Mouse (Mus musculus) gastrocnemius, postnatal 10 days (tissue): ENCODE data around the gene Naa10. TPM values are rescaled to one million over a fixed set of nuclear protein-coding genes. Genes with fewer than 3 reads are reported as not detected.

Experiments
- DNase-seq: peaks from one replicate; pipeline ENCODE4 v3.0.0; 2021; ENCODE audit warnings: mixed read lengths
- long read RNA-seq, 2 experiments: library from polyadenylated mRNA; stranded (forward); transcript quantifications; one replicate each; pipeline ENCODE4 v2.0.0; 2021
- total RNA-seq, 2 experiments: library from RNA; stranded (reverse); gene quantifications; 2 replicates each; pipeline ENCODE4 v1.2.3; 2021

The Naa10 gene
- total RNA-seq: 10 to 100 TPM; 68.7 to 73.5 TPM
- long read RNA-seq, experiment 1, transcript Naa10-204 (8 exons, 1,031 nt): major isoform, 29 of 48 reads
- long read RNA-seq, experiment 1, transcript Naa10-201 (8 exons, 962 nt): minor isoform, 6 of 48 reads
- long read RNA-seq, experiment 1, transcript Naa10-203 (8 exons, 979 nt): minor isoform, 7 of 48 reads
- long read RNA-seq, experiment 1, partial matches to known transcripts: 1 of 48 reads
- long read RNA-seq, experiment 1, other reads (novel, unspliced or antisense): 5 of 48 reads
- long read RNA-seq, experiment 2, transcript Naa10-203 (8 exons, 979 nt): minor isoform, 6 of 54 reads
- long read RNA-seq, experiment 2, transcript Naa10-201 (8 exons, 962 nt): minor isoform, 13 of 54 reads
- long read RNA-seq, experiment 2, transcript Naa10-204 (8 exons, 1,031 nt): major isoform, 32 of 54 reads
- long read RNA-seq, experiment 2, partial matches to known transcripts: 0 of 54 reads
- long read RNA-seq, experiment 2, other reads (novel, unspliced or antisense): 2 of 54 reads

DNA sequence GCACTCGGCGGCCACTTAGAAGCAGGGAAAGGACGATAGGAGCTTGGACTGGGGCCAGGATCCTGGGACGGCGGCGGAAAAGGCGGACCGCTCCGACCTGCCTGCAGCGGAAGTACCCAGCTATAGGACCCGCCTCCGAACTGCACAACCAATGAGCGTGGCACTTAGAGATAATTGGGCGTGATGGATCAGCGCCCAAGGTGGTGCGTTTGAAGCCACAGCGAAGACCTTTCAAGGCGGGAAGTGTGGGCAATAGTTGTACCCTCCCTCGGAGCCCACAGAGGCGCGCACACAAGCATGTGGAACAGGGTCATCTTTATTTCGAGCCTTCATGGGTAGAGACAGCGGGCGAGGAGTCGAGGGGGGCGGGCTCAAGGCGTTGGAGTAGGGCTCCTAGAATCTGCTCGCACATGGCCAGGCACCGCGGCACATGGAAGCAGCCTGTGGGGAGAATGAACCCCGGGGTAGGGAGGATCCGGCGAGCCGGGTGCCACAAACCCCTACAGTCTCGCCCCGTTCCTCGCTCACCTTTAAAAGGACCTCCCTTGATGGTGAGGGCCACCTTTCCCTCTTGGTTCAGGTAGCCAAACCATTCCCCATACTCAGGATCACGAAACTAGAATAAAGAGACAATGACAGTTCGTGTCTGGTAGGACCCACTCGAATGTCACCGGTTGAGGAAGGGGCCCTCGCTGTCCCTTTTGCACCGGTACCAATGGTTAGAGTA lies at the start of gene Naa10, which contains the start of gene Arhgap4:
Naa10 (minus strand) TSS at position 122 of the 727 bp plus-strand sequence.
Arhgap4 (minus strand) TSS at position 48 of the 727 bp plus-strand sequence.
- peak; percentile 86 for DNase-seq

- DNase-seq: no peak
These were observed 49.0 kb upstream of the Naa10 start for GRCm38 (mm10) chrX:73970781-73971180.

DNA sequence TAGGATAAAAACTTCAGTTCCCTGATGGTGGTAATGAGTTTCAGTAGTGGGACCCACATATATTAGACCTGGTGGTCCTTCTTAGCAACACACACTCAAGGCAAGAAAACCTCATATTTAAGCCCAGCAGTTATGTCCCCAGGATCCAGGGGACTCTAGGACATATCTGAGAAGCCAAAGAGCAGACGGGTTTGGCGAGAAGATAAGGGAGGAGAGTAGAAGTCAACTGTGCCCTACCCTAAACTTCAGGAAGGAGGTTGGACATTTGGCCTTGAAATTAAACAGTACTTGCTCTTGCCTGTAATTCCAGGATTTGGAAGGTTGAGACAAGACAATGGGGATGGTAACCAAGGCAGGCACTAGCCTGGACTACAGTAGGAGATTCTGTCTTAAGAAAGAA lies 48.0 kb upstream of the Naa10 start:
- DNase-seq: no peak

- DNase-seq: no peak
These were observed 47.4 kb upstream of the Naa10 start for GRCm38 (mm10) chrX:73969167-73969566.

- DNase-seq: peak; percentile 81
These were observed 45.7 kb upstream of the Naa10 start for GRCm38 (mm10) chrX:73967177-73968075.

DNA sequence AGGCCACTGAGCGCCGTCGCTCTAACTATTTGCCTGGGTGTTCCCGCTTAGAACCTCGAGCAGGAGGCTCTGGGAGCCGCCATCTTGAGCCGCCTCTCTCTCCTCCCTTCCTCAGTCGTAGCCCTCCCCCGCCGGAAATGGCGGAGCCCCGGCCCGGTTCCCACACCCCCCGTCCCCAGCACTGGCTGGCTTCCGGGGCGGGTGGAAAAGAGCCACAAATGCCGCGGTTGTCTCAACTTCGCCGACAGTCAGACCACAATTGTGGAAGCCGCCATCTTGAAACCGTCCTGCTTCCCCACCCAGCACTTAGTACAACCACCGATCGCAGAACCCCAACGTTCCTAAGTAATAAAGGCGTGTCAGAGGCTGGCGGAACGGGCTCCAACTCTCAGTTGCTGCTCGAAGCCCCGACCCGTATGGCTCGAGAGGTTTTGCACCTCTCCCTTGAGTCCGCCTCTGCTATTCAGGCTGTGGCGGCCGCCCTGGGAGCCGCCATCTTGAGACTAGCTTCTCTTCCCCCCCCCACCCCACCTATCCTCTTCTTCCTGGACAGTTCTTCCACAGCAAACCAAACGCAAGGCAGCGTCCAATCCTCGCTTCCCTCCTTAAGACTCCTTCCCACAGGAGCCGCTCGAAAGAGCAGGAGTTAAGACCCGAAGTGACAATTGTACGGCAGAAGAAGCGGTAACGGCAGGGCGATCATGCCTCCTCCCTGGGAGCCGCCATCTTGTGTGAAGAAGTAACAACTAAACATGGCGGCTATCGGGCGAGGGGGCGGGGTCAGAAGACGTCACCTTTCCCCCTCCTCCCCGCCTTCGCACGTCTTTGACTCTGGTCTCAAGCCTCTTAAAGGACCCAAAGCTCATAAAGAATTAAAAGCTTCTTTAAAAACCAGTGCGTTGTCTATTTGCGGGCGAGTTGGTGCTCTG lies 44.8 kb upstream of the Naa10 start, which contains the start of gene Hcfc1:
Hcfc1 (minus strand) TSS at position 110 of the 929 bp plus-strand sequence.
- peak; percentile 90 for DNase-seq

- no peak for DNase-seq
These were observed 43.6 kb upstream of the Naa10 start for GRCm38 (mm10) chrX:73965307-73965706.

DNA sequence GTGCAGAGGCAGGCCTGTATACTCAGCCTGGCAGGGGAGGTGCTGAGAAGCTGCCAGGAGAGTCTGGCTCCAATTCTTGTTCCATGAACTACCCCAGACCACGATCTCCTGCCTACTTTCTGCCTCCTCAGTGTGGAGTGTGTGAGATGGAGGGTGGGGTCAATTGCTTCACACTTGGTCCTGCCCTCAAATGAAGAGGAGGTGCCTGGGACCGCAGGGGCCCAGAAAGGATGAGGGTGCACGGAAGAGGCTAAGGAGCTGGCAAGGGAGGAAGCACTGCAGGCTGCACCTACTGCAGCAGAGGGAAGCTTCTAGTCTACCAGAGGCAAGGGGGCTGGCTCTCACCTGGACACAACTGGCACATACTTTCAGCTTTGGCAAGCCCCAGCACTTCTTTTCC lies 42.6 kb upstream of the Naa10 start:
- DNase-seq: no peak

DNA sequence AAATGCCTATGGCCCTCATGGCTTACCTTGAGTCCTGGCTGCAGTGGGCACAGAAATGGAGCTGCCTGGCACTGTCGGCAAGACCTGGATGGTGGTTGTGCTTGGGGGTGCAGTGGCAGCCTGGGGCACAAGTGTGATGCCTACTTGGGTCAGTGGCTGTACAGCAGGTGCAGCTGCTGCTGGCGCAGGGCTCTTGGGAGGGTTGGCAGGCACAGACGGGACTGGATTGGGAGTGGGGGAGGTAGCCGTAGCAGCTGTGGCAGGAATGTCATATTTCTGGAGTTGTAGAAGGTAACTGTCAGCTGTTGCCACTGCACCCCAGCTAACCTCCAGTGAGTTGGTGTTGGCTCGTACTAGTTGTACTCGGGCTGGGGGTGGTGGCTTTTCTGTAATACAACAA lies 33.2 kb upstream of the Naa10 start:
- peak; percentile 29 for DNase-seq

DNA sequence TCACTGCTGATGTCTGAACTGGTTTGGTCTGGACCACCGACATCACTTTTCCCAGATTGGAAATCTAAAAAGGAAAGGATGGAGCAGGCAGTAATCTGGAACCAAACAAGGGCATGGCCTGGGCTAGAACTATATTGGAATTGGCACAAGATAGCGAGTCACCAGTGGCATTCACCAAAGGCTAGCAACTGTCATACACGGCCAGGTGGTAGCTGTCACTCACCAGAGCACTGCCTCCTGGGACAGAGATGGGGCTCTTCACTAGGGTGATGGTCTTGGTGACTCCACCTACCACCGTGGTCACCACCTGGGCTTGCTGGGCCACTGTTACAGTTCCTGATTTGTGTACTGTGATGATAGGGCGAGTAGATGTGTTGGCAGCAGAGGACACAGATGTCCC lies 30.9 kb upstream of the Naa10 start:
- no peak for DNase-seq

GRCm38 (mm10) chrX:73949341-73949740 lies 27.6 kb upstream of the Naa10 start:
- no peak for DNase-seq

GRCm38 (mm10) chrX:73948647-73949046 lies 26.9 kb upstream of the Naa10 start:
- DNase-seq: peak; percentile 35

DNA sequence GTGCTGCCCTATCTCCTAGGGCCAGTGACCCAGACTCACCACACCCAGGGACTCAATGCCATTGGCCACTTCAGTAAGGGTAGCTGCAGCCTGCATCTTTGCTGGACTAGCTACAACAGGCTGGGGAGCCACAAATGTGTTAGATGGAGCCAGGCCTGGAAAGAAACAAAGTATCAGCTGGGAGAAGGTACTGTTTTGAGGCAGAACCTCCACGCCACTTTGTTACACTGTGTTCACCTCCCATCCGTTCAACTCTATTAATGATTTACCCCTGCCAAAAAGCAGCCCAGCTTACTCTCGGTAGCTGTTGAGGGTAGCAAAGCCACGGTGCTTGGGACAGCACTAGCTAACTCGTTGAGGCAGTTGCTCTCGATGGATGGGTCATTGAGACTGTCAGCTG lies 25.2 kb upstream of the Naa10 start:
- no peak for DNase-seq

GRCm38 (mm10) chrX:73942294-73942693 lies 20.6 kb upstream of the Naa10 start:
- DNase-seq: no peak

DNA sequence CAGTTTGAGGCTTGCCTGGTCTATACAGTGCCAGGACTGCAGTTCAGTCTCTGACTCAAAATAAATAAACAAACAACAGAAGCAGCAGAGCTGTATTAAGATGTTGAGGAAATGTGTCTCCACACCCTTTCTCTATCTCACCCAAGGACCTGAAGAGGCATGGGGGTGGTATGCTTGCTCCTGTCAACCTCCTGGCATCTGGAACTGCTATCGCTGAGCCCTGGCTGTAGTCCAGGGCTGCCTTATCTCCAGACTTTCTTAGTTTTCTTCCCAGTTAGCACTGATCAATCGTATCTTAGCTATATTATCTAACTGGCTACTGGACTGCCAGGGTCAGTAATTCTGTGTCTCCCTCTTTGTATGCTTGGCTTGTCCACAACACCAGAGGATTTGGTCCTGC lies 20.1 kb upstream of the Naa10 start:
- no peak for DNase-seq

DNA sequence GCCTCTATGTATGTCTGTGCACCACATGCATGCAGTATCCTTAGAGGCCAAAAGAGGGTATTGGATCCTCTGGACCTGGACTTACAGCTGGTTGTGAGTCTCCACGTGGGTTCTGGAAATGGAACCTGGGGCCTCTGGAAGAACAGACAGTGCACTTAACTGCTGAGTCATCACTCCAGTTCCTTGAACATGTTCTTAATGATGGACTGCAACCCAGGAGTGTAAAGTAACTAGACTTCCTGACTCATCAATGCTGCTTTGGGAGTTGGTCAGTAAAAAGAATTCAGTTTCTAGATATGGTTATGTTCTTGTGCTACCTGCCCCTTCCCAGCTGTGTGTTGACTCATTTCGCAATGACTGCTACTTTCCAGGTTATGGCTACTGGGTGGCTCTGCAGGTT lies 10.1 kb upstream of the Naa10 start:
- no peak for DNase-seq

GRCm38 (mm10) chrX:73930402-73931062 lies 8.8 kb upstream of the Naa10 start, which contains the start of gene Renbp:
TSS of gene Renbp (minus strand) at chrX:73930850.
- peak; percentile 40 for DNase-seq

- no peak for DNase-seq
These were observed 772 bp upstream of the Naa10 start for GRCm38 (mm10) chrX:73922550-73922882.

GRCm38 (mm10) chrX:73921285-73921822 lies 390 bp downstream of the Naa10 start:
- no peak for DNase-seq

DNA sequence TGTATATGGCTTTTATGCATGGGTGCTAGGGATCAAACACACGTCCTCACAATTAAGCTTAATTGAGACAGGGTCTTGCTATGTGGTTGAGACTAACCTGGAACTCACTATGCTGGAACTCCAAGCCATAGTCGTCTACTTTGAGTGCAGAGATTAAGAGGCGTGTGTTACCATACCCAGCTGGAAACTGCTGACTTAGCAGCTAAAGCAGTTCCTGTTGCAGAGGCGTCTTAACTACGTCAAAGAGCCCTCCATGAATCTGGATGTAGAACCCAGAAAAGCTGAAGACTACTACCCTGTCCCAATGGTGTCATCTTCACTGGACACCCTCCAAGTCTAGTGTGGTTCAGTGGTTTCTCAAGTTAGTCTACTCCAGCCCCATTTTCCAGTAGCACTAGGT lies 3.1 kb downstream of the Naa10 start:
- DNase-seq: no peak
